13 mouse cellular contexts compared by ENCODE assay signal in the genomic region with DNA sequence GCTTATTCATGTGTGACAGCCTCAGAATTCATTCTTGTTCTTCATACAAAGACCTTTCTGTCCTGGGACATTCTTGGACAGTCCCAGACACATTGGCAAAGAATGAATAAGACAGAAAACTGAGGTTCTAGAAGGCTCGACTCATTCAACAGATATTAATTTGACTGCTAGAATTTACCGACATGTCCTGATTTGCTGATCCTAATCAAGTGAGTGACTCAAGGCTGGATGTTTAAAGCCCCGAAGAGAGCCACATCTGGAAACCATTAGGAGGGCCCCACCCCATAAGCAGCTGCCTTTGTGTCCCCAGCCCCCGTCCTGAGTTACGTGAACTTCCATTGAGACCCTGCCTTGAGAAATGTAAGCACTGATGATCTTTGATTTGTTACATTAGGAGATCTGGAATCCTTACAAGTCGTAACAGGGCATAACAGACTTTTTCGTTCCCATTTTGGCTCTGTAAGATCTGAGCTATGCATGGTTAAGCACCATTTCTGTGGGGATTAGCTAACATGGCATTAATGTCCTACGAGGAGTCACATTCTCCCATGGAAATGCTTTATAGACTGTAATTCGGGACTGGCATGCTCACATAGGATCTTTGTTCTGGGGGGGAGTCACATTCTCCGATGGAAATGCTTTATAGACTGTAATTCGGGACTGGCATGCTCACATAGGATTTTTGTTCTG.
DNase-seq lines count a peak whose midpoint lies in the region; ATAC-seq and TF ChIP-seq lines count a peak whose summit lies in the region.
"Had no signal": no experiment of that assay in that cellular context is flagged by ENCODE, and none has a peak within 500 bp of the region (broad histone marks: within the 10 kb centered on the region; RNA-seq: fewer than 3 reads in every experiment).

No protein-coding gene starts in this region.

- H3K4me1 ChIP-seq in hindbrain, embryonic 11.5 days (replicated peaks; ENCODE audit: control insufficient read depth, insufficient read depth, low read length): no peaks in the 10 kb centered on the region
- peaks cover 7% of the 10 kb centered on the region for H3K4me1 ChIP-seq in hindbrain, embryonic 16.5 days (ENCODE audit: control insufficient read depth, insufficient read depth, low read depth, low read length)
- no peaks in the 10 kb centered on the region for H3K4me1 ChIP-seq in midbrain, postnatal 0 days (ENCODE audit: insufficient read depth, low read length)
- peaks cover 5% of the 10 kb centered on the region; the same call in 1 of the 2 replicates for H3K4me1 ChIP-seq in midbrain, embryonic 14.5 days (ENCODE audit: control insufficient read depth, insufficient read depth, low read length)
- H3K4me1 ChIP-seq: forebrain, embryonic 13.5 days; liver, embryonic 15.5 days had no signal

- no peak overlapping the region for H3K27ac ChIP-seq in hindbrain, embryonic 11.5 days (ENCODE audit: low read depth, low read length)
- no peak overlapping the region for H3K27ac ChIP-seq in hindbrain, embryonic 16.5 days (ENCODE audit: low read depth, low read length)
- H3K27ac ChIP-seq in midbrain, postnatal 0 days (ENCODE audit: low read depth, low read length): no peak overlapping the region
- no peak overlapping the region for H3K27ac ChIP-seq in midbrain, embryonic 14.5 days (replicated peaks; ENCODE audit: low read depth, low read length)
- H3K27ac ChIP-seq: forebrain, embryonic 13.5 days; liver, embryonic 15.5 days had no signal

- no peak overlapping the region for H3K4me3 ChIP-seq in hindbrain, embryonic 11.5 days (ENCODE audit: low read depth, low read length)
- H3K4me3 ChIP-seq in hindbrain, embryonic 16.5 days (ENCODE audit: low read length): no peak overlapping the region
- no peak overlapping the region for H3K4me3 ChIP-seq in midbrain, postnatal 0 days (ENCODE audit: low read depth, low read length)
- H3K4me3 ChIP-seq in midbrain, embryonic 14.5 days (replicated peaks; ENCODE audit: low read depth, low read length): no peak overlapping the region
- H3K4me3 ChIP-seq: forebrain, embryonic 13.5 days; liver, embryonic 15.5 days had no signal

- ATAC-seq in hindbrain, embryonic 11.5 days (ENCODE audit: low FRiP score): no peak
- ATAC-seq in hindbrain, embryonic 16.5 days: no peak
- no peak for ATAC-seq in midbrain, postnatal 0 days (ENCODE audit: low FRiP score)
- no peak for ATAC-seq in midbrain, embryonic 14.5 days (ENCODE audit: low FRiP score, low TSS enrichment)
- ATAC-seq: forebrain, embryonic 13.5 days had no signal

- H3K27me3 ChIP-seq in hindbrain, embryonic 11.5 days (ENCODE audit: control insufficient read depth, insufficient read depth, low read length): no peaks in the 10 kb centered on the region
- no peaks in the 10 kb centered on the region for H3K27me3 ChIP-seq in hindbrain, embryonic 16.5 days (replicated peaks; ENCODE audit: control insufficient read depth, insufficient read depth, low read length)
- H3K27me3 ChIP-seq in midbrain, postnatal 0 days (ENCODE audit: insufficient read depth, low read length): no peaks in the 10 kb centered on the region
- no peaks in the 10 kb centered on the region for H3K27me3 ChIP-seq in midbrain, embryonic 14.5 days (ENCODE audit: control insufficient read depth, insufficient read depth, low read length)
- H3K27me3 ChIP-seq: liver, embryonic 15.5 days had no signal

- no peaks in the 10 kb centered on the region for H3K36me3 ChIP-seq in hindbrain, embryonic 11.5 days (ENCODE audit: control insufficient read depth, insufficient read depth, low read length)
- no peaks in the 10 kb centered on the region for H3K36me3 ChIP-seq in hindbrain, embryonic 16.5 days (ENCODE audit: control insufficient read depth, insufficient read depth, low read length)
- H3K36me3 ChIP-seq in midbrain, postnatal 0 days (ENCODE audit: insufficient read depth, low read length): no peaks in the 10 kb centered on the region
- H3K36me3 ChIP-seq in midbrain, embryonic 14.5 days (ENCODE audit: control insufficient read depth, insufficient read depth, low read length): no peaks in the 10 kb centered on the region
- H3K36me3 ChIP-seq: liver, embryonic 15.5 days had no signal

- no peaks in the 10 kb centered on the region for H3K9me3 ChIP-seq in hindbrain, embryonic 11.5 days (ENCODE audit: control insufficient read depth, low read length)
- H3K9me3 ChIP-seq in hindbrain, embryonic 16.5 days (ENCODE audit: control insufficient read depth, low read length): no peaks in the 10 kb centered on the region
- H3K9me3 ChIP-seq in midbrain, postnatal 0 days (ENCODE audit: low read length): no peaks in the 10 kb centered on the region
- no peaks in the 10 kb centered on the region for H3K9me3 ChIP-seq in midbrain, embryonic 14.5 days (ENCODE audit: control insufficient read depth, low read length)
- H3K9me3 ChIP-seq: forebrain, embryonic 13.5 days; liver, embryonic 15.5 days had no signal

- H3K9ac ChIP-seq in hindbrain, embryonic 11.5 days (ENCODE audit: low read depth, low read length): no peak overlapping the region
- H3K9ac ChIP-seq in hindbrain, embryonic 16.5 days (ENCODE audit: low read depth, low read length): no peak overlapping the region
- no peak overlapping the region for H3K9ac ChIP-seq in midbrain, postnatal 0 days (replicated peaks; ENCODE audit: low read length, poor library complexity, severe bottlenecking)
- H3K9ac ChIP-seq in midbrain, embryonic 14.5 days (replicated peaks; ENCODE audit: low read length): no peak overlapping the region
- H3K9ac ChIP-seq: forebrain, embryonic 13.5 days; liver, embryonic 15.5 days had no signal

- no peak for TF ChIP-seq CTCF in midbrain, postnatal 0 days (IDR thresholded peaks at IDR 0.05)

- 68% methylated on average over 11 of the region's 11 CpGs for WGBS in hindbrain, embryonic 11.5 days
- WGBS in hindbrain, embryonic 16.5 days: 62% methylated on average over 11 of the region's 11 CpGs
- WGBS in midbrain, postnatal 0 days: 60% methylated on average over 11 of the region's 11 CpGs
- 66% methylated on average over 11 of the region's 11 CpGs for WGBS in midbrain, embryonic 14.5 days

- no peak overlapping the region for H3K4me2 ChIP-seq in hindbrain, embryonic 11.5 days (replicated peaks; ENCODE audit: low read depth, low read length)
- H3K4me2 ChIP-seq in hindbrain, embryonic 16.5 days (ENCODE audit: low read length): no peak overlapping the region
- H3K4me2 ChIP-seq in midbrain, postnatal 0 days (ENCODE audit: low read depth, low read length, poor library complexity, severe bottlenecking): no peak overlapping the region
- no peak overlapping the region for H3K4me2 ChIP-seq in midbrain, embryonic 14.5 days (ENCODE audit: low read length)
- H3K4me2 ChIP-seq: forebrain, embryonic 13.5 days; liver, embryonic 15.5 days had no signal

- DNase-seq in hindbrain, embryonic 11.5 days (ENCODE audit: low spot score): peak; percentile 22
- DNase-seq in midbrain, postnatal 0 days (ENCODE audit: low spot score): peak; percentile 24
- no peak for DNase-seq in midbrain, embryonic 14.5 days
- peak; percentile 64 for DNase-seq in hindlimb bud, embryonic 11.5 days (ENCODE audit: extremely low spot score, low read depth, low spot score)
- peak; percentile 9 for DNase-seq in yolk sac, embryonic 10.5 days (ENCODE audit: low spot score)
- no peak for DNase-seq in frontal cortex, postnatal 36 days (ENCODE audit: low spot score in 2 of 2)
- DNase-seq in left cerebral cortex, postnatal 4 days: no peak
- DNase-seq: adrenal gland, postnatal 36 days; cerebellum, adult 2 months; thymus, postnatal 4 days had no signal

- intact Hi-C loops in left cerebral cortex, postnatal 4 days (cut with DNase I): no loop called here

Comparison
In these comparisons a context has a peak if more than half of its experiments do, and no peak if none do; other contexts are left out.
1. DNase-seq: peak in hindbrain, embryonic 11.5 days (single experiment), midbrain, postnatal 0 days (single experiment), hindlimb bud, embryonic 11.5 days (single experiment) and yolk sac, embryonic 10.5 days (single experiment); none in midbrain, embryonic 14.5 days (single experiment), frontal cortex, postnatal 36 days (0 of 2) and left cerebral cortex, postnatal 4 days (single experiment).